Mouse (Mus musculus): ENCODE measurements around the gene Madcam1. TPM values are rescaled to one million over a fixed set of nuclear protein-coding genes. Genes with fewer than 3 reads are reported as not detected.
A peak's percentile ranks its signal among the peaks of the same experiment; 100 is the strongest.
"Not testable (repeated sequence)": the region's sequence is repeated elsewhere in the genome, so short reads cannot be mapped to it uniquely, and the experiment has no call there.

The Madcam1 gene
- total RNA-seq, 2 experiments from 2014 or later: not detected

DNA sequence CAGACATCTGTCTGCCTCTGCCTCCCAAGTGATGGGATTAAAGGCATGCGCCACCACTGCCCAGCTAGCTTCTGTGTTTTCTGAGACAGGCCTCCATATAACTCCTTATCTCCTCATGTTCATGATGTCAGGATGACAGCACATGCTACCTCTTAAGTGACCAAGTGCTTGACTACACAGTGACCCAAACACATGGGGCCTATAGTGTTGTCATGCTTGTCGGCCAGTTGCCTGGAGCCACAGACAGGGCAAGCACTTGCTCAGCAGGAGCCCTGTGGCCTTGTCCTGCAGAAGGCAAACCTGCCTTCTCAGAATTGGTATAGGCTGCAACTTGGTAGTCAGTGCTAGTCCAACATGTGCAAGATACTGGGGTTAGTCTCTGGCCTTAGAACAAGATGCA lies 21.9 kb downstream of the Madcam1 start:
- DNase-seq (ENCODE audit: low spot score): no peak
- intact Hi-C loops (cut with DNase I): no loop called here

- intact Hi-C loops (cut with DNase I): no loop called here
- DNase-seq (ENCODE audit: low spot score): no peak
These were observed 22.3 kb downstream of the Madcam1 start for GRCm38 (mm10) chr10:79686691-79687090.

DNA sequence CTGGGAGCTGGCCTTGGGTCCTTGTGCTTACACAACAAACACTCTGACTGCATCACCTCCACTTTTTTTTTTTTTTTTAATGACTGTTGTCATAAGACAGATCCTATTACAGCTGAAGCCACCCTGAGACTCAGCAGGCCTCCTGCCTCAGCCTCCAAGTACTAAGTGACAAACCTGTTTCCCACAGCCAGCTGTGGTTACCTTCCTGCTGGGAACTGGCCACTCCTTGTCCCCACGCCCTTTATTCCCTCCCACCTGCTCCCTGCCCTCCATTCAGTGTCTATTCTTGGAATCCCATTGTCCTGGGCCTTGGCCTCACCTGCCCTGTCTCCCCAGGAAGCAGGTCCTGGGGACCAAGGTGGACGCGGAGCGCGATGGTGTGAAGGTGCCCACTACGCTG lies 23.2 kb downstream of the Madcam1 start:
- no peak for DNase-seq (ENCODE audit: low spot score)
- intact Hi-C loops (cut with DNase I): no loop called here

DNA sequence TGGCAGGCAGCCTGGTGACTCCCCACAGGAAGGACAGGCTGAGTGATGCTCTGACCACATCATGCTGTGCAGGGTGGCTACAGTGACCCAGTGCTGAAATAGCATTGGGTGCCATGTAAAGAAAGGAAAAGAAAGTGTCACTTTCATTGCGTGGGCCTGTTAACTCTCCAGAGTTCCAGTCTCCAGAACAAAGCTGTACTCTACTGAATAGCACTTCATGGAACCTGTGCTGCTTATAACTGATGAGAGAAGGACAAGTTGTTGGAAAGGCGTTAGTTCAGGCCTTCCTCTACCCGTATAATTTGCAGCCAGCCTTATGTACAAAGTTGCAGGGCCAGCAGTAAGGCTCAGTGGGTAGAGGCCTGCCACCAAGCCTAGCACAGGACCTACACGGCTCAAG lies 24.4 kb downstream of the Madcam1 start, which contains the start of gene Gzmm:
TSS of gene Gzmm (plus strand) at position 301 of the 400 bp plus-strand sequence.
- DNase-seq (ENCODE audit: low spot score): no peak
- intact Hi-C loops (cut with DNase I): no loop called here

DNA sequence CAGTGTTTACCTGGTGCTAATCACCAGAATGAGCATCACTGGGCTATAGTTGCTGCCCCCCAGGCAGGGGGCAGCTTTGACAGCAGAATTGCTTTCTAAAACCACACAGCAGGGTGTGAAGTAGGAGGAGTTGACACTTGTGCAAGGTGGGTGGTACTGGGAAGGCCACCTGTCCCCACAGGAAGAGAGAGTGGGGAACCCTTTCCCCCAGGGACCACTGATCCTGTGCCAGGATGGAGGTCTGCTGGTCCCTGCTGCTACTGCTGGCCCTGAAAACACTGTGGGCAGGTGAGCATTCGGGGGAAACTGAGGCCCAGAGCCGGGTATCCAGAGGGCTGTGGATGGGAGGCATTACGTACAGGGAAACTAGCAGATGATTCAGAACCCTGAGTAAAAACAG lies 24.8 kb downstream of the Madcam1 start:
- intact Hi-C loops (cut with DNase I): no loop called here
- DNase-seq (ENCODE audit: low spot score): no peak

DNA sequence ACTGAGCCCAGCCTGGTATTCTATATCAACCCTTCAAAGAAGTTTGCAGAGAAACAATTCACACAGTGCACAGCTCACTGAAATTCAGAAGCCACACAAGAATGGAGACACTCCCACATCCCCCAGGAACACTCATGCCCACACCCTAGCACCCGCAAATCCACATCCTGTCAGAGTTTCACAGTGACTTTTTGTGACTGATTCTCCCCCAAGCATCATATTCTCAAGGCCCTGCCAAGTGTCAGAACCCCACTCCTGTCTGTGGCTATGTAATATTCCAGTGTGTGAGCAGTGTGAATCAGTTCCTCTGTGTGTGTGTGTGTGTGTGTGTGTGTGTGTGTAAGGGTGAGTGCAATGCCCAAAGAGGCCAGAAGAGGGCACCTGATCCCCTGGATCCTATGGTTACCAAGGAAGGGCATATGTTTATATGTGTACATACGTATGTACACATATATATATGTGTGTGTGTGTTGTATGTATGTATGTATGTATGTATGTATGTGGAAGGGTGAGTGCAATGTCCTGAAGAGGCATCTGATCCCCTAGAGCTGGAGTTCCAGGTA lies 27.7 kb downstream of the Madcam1 start:
- DNase-seq (ENCODE audit: low spot score): no peak
- intact Hi-C loops (cut with DNase I): no loop called here

- intact Hi-C loops (cut with DNase I): no loop called here
- no peak for DNase-seq (ENCODE audit: low spot score)
These were observed 29.4 kb downstream of the Madcam1 start for GRCm38 (mm10) chr10:79693580-79694378.

- no peak for DNase-seq (ENCODE audit: low spot score)
- intact Hi-C loops (cut with DNase I): no loop called here
These were observed 30.0 kb downstream of the Madcam1 start for GRCm38 (mm10) chr10:79694379-79694655.

DNA sequence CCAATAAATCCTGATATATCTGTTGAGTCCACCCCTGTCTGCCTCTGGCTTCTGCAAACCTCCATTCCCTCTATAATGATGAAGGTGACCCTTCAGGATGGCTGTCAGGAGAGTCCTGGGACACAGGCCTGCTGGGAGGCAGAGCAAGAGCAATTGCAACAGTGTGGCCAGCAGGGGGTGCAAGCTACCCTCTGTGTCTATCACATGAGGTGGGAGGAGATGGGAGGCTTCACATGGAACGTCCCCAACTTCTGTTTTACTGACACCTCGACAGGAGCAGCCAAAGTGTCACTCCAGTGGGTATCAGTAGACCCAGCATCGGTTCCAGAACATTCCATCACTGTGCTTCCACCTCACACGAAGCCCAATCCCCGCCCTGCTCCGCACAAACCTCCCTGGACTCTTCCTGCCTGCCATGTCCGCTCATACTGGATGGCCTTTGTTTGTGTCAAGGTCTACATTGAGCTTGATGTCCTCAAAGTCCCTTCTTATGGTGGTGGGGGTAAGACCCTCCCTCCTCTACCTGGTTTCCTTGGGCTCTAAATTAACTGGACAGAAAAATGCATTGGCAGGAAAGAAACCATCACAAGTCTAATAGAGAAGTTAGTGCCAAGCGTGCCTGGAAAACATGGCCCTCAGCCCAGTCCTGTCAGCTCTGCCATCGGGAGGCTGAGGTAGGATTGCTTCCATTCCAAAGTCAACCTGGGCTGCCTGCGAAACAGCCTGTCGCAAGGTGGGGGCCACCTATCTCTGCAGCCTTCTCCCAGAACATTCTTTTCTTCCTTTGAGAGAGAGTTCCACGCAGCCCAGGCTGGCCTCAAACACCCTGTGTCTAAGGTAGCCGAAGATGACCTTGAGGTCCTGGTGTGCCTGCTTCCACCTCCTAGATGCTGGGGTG lies 31.1 kb downstream of the Madcam1 start:
- intact Hi-C loops (cut with DNase I): no loop called here
- DNase-seq (ENCODE audit: low spot score): peak; percentile 63

DNA sequence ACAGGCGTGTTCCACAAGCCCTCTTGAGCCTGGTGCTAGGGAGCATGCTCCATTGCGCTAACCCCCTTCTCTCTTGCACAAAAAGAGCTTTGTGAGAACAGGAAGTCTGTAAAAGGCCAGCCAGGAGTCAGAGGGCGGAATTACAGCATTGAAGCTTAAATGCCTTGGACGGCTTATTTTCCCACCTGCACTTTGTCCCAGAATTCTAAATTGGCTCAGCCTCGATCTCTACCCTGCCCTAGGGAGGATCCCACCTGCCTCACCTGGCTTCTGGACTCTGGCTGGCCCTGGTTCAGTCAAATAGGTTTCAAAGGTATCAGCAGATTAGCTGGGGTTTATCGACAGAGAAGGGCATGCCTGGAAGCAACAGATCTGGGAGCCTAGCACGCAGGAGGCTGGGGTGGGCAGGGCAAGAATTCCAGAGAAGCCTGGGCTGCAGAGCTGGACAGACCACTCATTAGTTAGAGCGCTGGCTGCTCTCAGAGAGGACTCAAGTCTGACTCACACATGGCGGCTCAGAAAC lies 31.8 kb downstream of the Madcam1 start:
- intact Hi-C loops (cut with DNase I): no loop called here
- DNase-seq (ENCODE audit: low spot score): no peak

GRCm38 (mm10) chr10:79697916-79698315 lies 33.6 kb downstream of the Madcam1 start:
- intact Hi-C loops (cut with DNase I): no loop called here
- no peak for DNase-seq (ENCODE audit: low spot score)

GRCm38 (mm10) chr10:79698459-79698858 lies 34.1 kb downstream of the Madcam1 start:
- no peak for DNase-seq (ENCODE audit: low spot score)
- intact Hi-C loops (cut with DNase I): no loop called here

DNA sequence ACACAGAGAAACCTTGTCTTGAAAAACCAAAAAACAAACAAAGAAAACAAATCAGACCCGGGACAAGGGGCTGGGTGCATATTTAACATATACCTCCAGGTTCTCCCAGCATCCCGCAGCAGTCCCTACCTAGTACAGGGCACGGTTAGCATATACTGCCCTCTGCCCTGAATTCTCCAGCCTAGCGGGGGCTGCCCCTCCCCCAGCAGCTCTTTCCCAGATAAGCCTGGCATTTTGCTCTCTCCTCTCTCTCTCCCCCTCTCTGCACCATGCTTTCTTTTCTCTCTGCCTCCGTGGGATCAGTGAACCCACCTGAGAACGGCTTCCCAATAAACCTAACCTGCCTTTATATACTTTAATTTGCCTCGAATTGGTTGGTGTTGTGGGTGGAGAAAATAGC lies 36.3 kb downstream of the Madcam1 start:
- intact Hi-C loops (cut with DNase I): no loop called here
- no peak for DNase-seq (ENCODE audit: low spot score)

DNA sequence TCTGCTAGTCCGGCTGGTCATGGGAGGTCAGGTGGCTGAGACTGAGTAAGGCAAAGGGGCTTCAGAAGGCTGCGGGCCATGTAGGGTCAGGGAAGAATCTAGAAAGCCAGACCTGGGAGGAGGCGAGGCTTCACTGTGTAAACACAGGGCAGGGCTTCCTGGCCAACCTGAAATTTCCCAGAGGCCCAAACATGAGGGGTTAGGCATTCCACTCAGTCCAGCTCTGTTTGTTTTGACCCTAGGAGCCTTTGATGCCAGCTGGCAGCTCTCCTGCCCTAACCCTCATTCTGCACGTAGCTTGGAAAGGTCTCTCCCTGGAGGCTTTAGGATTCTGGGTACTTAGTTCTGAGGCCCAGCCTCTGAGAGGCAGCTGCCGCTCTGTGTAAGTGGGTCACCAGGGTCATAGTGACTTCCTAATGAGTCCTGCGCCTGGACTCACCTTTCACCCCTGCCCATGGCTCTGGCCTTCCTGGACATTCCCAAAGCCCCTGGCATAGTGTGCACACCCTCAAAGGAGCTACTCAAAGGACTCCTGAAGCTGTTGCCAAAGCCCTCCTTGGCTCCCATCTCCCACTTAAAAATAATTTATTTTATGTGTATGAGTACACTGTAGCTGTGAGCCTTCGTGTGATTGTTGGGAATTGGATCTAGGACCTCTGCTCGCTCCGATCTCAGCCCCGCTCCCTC lies 37.2 kb downstream of the Madcam1 start:
- DNase-seq (ENCODE audit: low spot score): peak; percentile 61
- intact Hi-C loops (cut with DNase I): no loop called here

- intact Hi-C loops (cut with DNase I): not testable (repeated sequence)
These were observed 38.6 kb downstream of the Madcam1 start for GRCm38 (mm10) chr10:79702970-79703369.

GRCm38 (mm10) chr10:79703541-79703940 lies 39.2 kb downstream of the Madcam1 start:
- no peak for DNase-seq (ENCODE audit: low spot score)
- intact Hi-C loops (cut with DNase I): no loop called here

More at GRCm38 (mm10) chr10:79702970-79703369, 38.6 kb downstream of the Madcam1 start:
- DNase-seq (ENCODE audit: low spot score): not testable (repeated sequence)

DNA sequence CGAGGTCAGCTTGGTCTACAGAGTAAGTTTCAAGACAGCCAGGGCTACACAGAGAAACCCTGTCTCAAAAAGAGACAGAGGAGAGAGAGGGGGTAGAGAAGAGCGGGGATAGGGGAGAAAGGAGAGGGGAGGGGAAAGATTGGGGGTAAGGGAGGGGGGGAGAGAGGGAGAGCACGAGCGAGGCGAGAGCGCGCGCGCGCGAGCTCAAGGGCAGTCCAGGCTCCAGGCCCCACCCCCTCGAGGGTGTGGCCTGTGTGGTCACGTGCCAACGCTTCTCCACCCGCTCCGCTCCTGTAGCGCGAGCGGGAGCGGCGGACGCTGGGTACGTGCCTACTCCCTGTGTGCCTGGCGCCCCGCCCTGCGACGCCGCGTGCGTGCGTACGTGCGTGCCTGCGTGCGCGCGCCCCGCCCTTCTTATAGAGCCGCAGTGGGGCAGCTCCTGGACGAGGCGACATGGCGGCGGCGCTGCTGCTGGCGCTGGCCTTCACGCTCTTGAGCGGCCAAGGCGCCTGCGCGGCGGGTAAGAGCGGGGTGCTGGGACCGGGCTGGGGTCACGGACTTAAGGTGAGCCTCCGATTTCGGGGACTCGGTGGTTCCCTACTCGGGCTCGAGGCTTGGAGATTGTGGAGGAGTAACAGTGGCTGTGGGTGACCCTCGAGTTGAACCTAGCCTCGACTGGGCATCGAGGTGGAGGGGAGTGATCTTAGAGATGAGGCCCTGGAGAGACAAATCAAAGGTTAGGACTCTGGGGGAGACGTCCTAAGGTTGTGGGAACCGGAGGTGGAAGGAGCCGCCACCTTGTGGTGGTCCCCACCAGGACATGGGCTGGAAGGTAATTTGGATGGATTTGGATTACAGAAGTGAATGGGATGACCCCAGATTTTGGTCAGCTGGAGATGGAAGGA lies 40.0 kb downstream of the Madcam1 start, which contains the start of gene Bsg:
TSS of gene Bsg (plus strand) at position 427 of the 905 bp plus-strand sequence.
- intact Hi-C loops (cut with DNase I): no loop called here
- DNase-seq (ENCODE audit: low spot score): peak; percentile 98

DNA sequence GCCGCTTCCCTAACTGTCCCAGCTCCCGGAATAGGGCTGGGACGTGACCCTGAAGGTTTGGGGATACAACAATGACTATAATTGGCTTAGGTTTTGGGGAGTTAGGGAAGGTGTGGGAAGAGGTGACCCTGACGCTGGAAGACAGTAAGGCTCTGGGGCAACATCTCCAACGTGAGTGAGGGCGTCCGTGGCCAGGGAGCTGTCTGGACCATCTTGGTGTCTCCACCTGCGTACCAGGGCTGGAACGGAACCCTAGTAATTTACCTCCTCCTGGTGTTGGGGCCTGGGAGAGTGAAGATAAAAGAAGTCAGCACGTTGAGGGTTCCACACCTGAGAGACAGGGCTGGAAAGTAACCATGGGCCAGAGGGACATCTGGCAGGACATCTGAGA lies 40.6 kb downstream of the Madcam1 start:
- intact Hi-C loops (cut with DNase I): no loop called here

GRCm38 (mm10) chr10:79705951-79706350 lies 41.6 kb downstream of the Madcam1 start:
- intact Hi-C loops (cut with DNase I): loop anchor here (2.0 kb wide), 1 partner anchor 59 kb away; no protein-coding TSS in a partner anchor
- no peak for DNase-seq (ENCODE audit: low spot score)

More for the DNA sequence above, 40.6 kb downstream of the Madcam1 start:
- no peak for DNase-seq (ENCODE audit: low spot score)

All from heart, postnatal 25 days (tissue).